Mouse (Mus musculus): ENCODE results near the gene Olfr1406. TPM values are rescaled to one million over a fixed set of nuclear protein-coding genes. Genes with fewer than 3 reads are reported as not detected.
"Not testable (repeated sequence)": the region's sequence is repeated elsewhere in the genome, so short reads cannot be mapped to it uniquely, and the experiment has no call there.

The Olfr1406 gene
- polyA plus RNA-seq (2015; fragmentation: Nextera tagmentation; extraction: Ambion mirVana): not detected in 2 replicates

- WGBS: 73% methylated on average over 3 of the region's 3 CpGs
- no peak for ATAC-seq (ENCODE audit: low FRiP score)
Observed at GRCm38 (mm10) chr1:173190540-173190939, at the start of gene Olfr1406. TSS of gene Olfr1406 (minus strand) at chr1:173190640.

DNA sequence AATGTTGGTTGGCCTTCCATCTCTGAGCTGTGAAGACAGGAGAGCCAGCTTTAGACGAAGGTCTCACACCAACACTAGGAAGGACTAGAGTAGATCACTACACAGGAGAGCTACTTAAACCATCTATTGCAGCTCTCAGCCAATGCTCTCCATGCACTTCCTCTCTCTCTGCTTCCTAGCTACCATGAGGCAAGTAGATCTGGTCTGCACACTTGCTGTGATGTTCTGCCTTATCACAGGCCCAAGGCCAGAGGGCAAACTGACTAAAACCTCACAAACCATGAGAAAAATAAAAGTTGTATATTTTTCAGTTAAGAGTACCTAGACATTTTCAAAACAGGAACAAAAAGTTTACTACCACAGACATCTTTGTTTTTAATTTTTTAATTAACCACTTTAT, 46.6 kb upstream of the Olfr1406 start:
- not testable (repeated sequence) for H3K4me1 ChIP-seq (replicated peaks); ATAC-seq (ENCODE audit: low FRiP score); H3K9me3 ChIP-seq; H3K36me3 ChIP-seq; H3K9ac ChIP-seq; H3K27ac ChIP-seq; H3K27me3 ChIP-seq; H3K4me2 ChIP-seq; H3K4me3 ChIP-seq
- 87% methylated on average over 1 of the region's 1 CpGs for WGBS

More at GRCm38 (mm10) chr1:173190540-173190939, at the start of gene Olfr1406:
- Histone ChIP-seq H3K27me3 (no peaks in the 10 kb centered on the region), H3K27ac (no peak within 1 kb of the TSS), H3K4me3 (no peak within 1 kb of the TSS), H3K4me2 (no peak within 1 kb of the TSS), H3K36me3 (no peaks in the 10 kb centered on the region), H3K9me3 (no peaks in the 10 kb centered on the region), H3K9ac (no peak within 1 kb of the TSS), H3K4me1 (replicated peaks) (no peaks in the 10 kb centered on the region)

- Histone ChIP-seq H3K4me2 (no peak within 1 kb of the TSS), H3K27ac (no peak within 1 kb of the TSS), H3K27me3 (no peaks in the 10 kb centered on the region), H3K4me3 (no peak within 1 kb of the TSS), H3K9ac (no peak within 1 kb of the TSS), H3K9me3 (no peaks in the 10 kb centered on the region), H3K4me1 (replicated peaks) (no peaks in the 10 kb centered on the region), H3K36me3 (no peaks in the 10 kb centered on the region)
- WGBS: 81% methylated on average over 2 of the region's 2 CpGs
- no peak for ATAC-seq (ENCODE audit: low FRiP score)
Observed at GRCm38 (mm10) chr1:173227081-173227480, 36.6 kb upstream of the Olfr1406 start, which contains the start of gene Fcer1a. TSS of gene Fcer1a (minus strand) at chr1:173227214.

DNA sequence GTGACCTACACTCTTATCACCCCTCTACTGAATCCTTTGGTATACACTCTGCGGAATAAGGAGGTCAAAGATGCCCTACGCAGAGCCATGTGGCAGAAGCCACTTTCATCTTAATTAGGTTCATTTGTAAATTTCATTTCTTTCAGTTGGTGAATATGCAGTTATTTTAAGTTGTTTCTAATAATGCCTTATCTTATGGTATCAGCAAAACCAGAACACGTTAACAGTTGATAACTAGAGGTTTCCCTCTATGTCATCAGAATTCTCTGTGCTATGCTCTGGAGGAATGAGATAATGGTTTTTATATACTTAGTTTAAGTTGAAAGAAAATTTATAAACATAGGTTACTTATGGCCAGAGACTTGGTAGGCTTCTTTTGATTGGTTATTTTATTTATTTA, 26.0 kb upstream of the Olfr1406 start:
- Histone ChIP-seq H3K9ac (no peak overlapping the region), H3K4me3 (no peak overlapping the region), H3K27me3 (no peaks in the 10 kb centered on the region), H3K4me1 (replicated peaks) (no peaks in the 10 kb centered on the region), H3K4me2 (no peak overlapping the region), H3K9me3 (no peaks in the 10 kb centered on the region), H3K36me3 (no peaks in the 10 kb centered on the region), H3K27ac (no peak overlapping the region)
- ATAC-seq (ENCODE audit: low FRiP score): no peak
- 91% methylated on average over 3 of the region's 3 CpGs for WGBS

DNA sequence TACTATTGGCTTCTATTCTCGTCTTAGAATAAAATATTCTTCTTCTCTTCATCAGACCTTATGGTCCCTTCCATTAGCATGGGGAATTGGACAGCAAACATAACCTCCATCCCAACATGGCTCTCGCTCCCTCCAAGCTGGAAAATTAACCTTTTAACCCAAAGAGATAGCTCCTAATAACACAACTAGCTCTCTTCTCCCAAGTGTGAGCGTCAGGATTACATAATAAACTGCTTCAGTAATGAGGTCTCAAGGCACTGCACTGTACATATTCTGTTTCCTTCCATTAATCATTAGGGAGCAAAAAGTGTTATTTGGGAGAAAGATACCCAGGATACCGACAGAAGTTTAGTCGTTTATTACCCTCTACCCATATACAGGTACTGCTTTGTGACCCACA, 21.7 kb upstream of the Olfr1406 start, which contains the start of gene Olfr1404:
Gene Olfr1404, plus strand, starts transcription at position 301 of the 400 bp plus-strand sequence.
- WGBS: 81% methylated on average over 5 of the region's 5 CpGs
- Histone ChIP-seq H3K9me3 (no peaks in the 10 kb centered on the region), H3K27ac (no peak within 1 kb of the TSS), H3K4me2 (no peak within 1 kb of the TSS), H3K4me3 (no peak within 1 kb of the TSS), H3K36me3 (no peaks in the 10 kb centered on the region), H3K9ac (no peak within 1 kb of the TSS), H3K4me1 (replicated peaks) (no peaks in the 10 kb centered on the region), H3K27me3 (no peaks in the 10 kb centered on the region)
- no peak for ATAC-seq (ENCODE audit: low FRiP score)

DNA sequence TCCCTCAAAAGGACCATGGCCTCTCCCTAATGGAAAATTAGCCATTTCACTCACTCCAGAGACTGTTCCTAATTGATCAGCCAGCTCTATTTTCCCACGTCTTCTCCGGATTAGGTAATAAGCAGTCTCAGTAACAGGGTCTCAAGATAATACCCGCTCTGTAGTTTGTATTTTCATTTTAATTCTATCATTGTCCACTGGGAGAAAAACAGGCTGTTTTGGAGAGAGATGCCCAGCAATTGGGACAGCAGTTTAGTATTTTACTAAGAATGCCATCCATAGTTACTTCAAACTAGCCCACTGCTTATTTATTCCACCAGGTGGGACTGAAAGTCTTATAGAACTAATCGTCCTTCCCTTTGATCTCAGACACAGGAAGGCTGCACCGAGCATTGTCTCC, 7.1 kb upstream of the Olfr1406 start, which contains the start of gene Olfr218:
Gene Olfr218, plus strand, starts transcription at position 301 of the 400 bp plus-strand sequence.
- WGBS: 75% methylated on average over 5 of the region's 5 CpGs
- Histone ChIP-seq H3K27me3 (no peaks in the 10 kb centered on the region), H3K4me3 (no peak within 1 kb of the TSS), H3K36me3 (no peaks in the 10 kb centered on the region), H3K4me1 (replicated peaks) (no peaks in the 10 kb centered on the region), H3K9ac (no peak within 1 kb of the TSS), H3K27ac (no peak within 1 kb of the TSS), H3K9me3 (no peaks in the 10 kb centered on the region), H3K4me2 (no peak within 1 kb of the TSS)
- ATAC-seq (ENCODE audit: low FRiP score): no peak

GRCm38 (mm10) chr1:173196359-173196758, 5.9 kb upstream of the Olfr1406 start:
- no peak overlapping the region for H3K9ac ChIP-seq
- no peaks in the 10 kb centered on the region for H3K4me1 ChIP-seq (replicated peaks)
- no peak overlapping the region for H3K4me3 ChIP-seq
- no peak overlapping the region for H3K27ac ChIP-seq
- H3K27me3 ChIP-seq: no peaks in the 10 kb centered on the region
- no peak for ATAC-seq (ENCODE audit: low FRiP score)
- H3K4me2 ChIP-seq: no peak overlapping the region
- 91% methylated on average over 2 of the region's 2 CpGs for WGBS
- H3K9me3 ChIP-seq: no peaks in the 10 kb centered on the region
- no peaks in the 10 kb centered on the region for H3K36me3 ChIP-seq

- Histone ChIP-seq H3K4me3 (no peak overlapping the region), H3K4me1 (replicated peaks) (no peaks in the 10 kb centered on the region), H3K9me3 (no peaks in the 10 kb centered on the region), H3K36me3 (no peaks in the 10 kb centered on the region), H3K27me3 (no peaks in the 10 kb centered on the region), H3K4me2 (no peak overlapping the region), H3K9ac (no peak overlapping the region), H3K27ac (no peak overlapping the region)
- WGBS: 82% methylated on average over 3 of the region's 3 CpGs
- ATAC-seq (ENCODE audit: low FRiP score): no peak
Observed at GRCm38 (mm10) chr1:173192059-173192458, 1.6 kb upstream of the Olfr1406 start.

- no peak overlapping the region for H3K27ac ChIP-seq
- no peak overlapping the region for H3K4me3 ChIP-seq
- ATAC-seq (ENCODE audit: low FRiP score): no peak
- H3K36me3 ChIP-seq: no peaks in the 10 kb centered on the region
- H3K27me3 ChIP-seq: no peaks in the 10 kb centered on the region
- H3K4me1 ChIP-seq (replicated peaks): no peaks in the 10 kb centered on the region
- H3K9me3 ChIP-seq: no peaks in the 10 kb centered on the region
- H3K9ac ChIP-seq: no peak overlapping the region
- no peak overlapping the region for H3K4me2 ChIP-seq
Observed at GRCm38 (mm10) chr1:173174154-173174842, 16.1 kb downstream of the Olfr1406 start.

- no peak within 1 kb of the TSS for H3K4me3 ChIP-seq
- no peak within 1 kb of the TSS for H3K27ac ChIP-seq
- no peaks in the 10 kb centered on the region for H3K9me3 ChIP-seq
- H3K9ac ChIP-seq: no peak within 1 kb of the TSS
- WGBS: 78% methylated on average over 2 of the region's 2 CpGs
- H3K27me3 ChIP-seq: no peaks in the 10 kb centered on the region
- H3K36me3 ChIP-seq: no peaks in the 10 kb centered on the region
- no peaks in the 10 kb centered on the region for H3K4me1 ChIP-seq (replicated peaks)
- no peak within 1 kb of the TSS for H3K4me2 ChIP-seq
- no peak for ATAC-seq (ENCODE audit: low FRiP score)
Observed at GRCm38 (mm10) chr1:173137274-173137673, 53.2 kb downstream of the Olfr1406 start, which contains the start of gene Olfr1408. TSS of gene Olfr1408 (minus strand) at chr1:173137374.

Other genes with a start within 250 kb of the Olfr1406 start
- not detected in 2 replicates for gene Olfr16, start 240.2 kb downstream of the Olfr1406 start, polyA plus RNA-seq (2015; fragmentation: Nextera tagmentation; extraction: Ambion mirVana)
- gene Olfr1408, start 53.3 kb downstream of the Olfr1406 start, polyA plus RNA-seq (2015; fragmentation: Nextera tagmentation; extraction: Ambion mirVana): not detected in 2 replicates
- gene Olfr218, start 7.2 kb upstream of the Olfr1406 start, polyA plus RNA-seq (2015; fragmentation: Nextera tagmentation; extraction: Ambion mirVana): not detected in 2 replicates
- not detected in 2 replicates for gene Olfr1404, start 21.8 kb upstream of the Olfr1406 start, polyA plus RNA-seq (2015; fragmentation: Nextera tagmentation; extraction: Ambion mirVana)
- not detected in 2 replicates for gene Fcer1a, start 36.6 kb upstream of the Olfr1406 start, polyA plus RNA-seq (2015; fragmentation: Nextera tagmentation; extraction: Ambion mirVana)
- gene Olfr418, start 75.4 kb upstream of the Olfr1406 start, polyA plus RNA-seq (2015; fragmentation: Nextera tagmentation; extraction: Ambion mirVana): not detected in 2 replicates
- not detected in 2 replicates for gene Mptx2, start 87.1 kb upstream of the Olfr1406 start, polyA plus RNA-seq (2015; fragmentation: Nextera tagmentation; extraction: Ambion mirVana)
- 15.1 and 16.8 TPM in 2 replicates for gene Ackr1, start 143.1 kb upstream of the Olfr1406 start, polyA plus RNA-seq (2015; fragmentation: Nextera tagmentation; extraction: Ambion mirVana)
- 1.9 and 2.1 TPM in 2 replicates for gene Aim2, start 160.2 kb upstream of the Olfr1406 start, polyA plus RNA-seq (2015; fragmentation: Nextera tagmentation; extraction: Ambion mirVana)
- gene Cadm3, start 177.1 kb upstream of the Olfr1406 start, polyA plus RNA-seq (2015; fragmentation: Nextera tagmentation; extraction: Ambion mirVana): 50.0 and 52.9 TPM in 2 replicates

Measured in hindbrain, embryonic 13.5 days (tissue).